12 mouse cellular contexts compared by ENCODE assay signal in the genomic region with DNA sequence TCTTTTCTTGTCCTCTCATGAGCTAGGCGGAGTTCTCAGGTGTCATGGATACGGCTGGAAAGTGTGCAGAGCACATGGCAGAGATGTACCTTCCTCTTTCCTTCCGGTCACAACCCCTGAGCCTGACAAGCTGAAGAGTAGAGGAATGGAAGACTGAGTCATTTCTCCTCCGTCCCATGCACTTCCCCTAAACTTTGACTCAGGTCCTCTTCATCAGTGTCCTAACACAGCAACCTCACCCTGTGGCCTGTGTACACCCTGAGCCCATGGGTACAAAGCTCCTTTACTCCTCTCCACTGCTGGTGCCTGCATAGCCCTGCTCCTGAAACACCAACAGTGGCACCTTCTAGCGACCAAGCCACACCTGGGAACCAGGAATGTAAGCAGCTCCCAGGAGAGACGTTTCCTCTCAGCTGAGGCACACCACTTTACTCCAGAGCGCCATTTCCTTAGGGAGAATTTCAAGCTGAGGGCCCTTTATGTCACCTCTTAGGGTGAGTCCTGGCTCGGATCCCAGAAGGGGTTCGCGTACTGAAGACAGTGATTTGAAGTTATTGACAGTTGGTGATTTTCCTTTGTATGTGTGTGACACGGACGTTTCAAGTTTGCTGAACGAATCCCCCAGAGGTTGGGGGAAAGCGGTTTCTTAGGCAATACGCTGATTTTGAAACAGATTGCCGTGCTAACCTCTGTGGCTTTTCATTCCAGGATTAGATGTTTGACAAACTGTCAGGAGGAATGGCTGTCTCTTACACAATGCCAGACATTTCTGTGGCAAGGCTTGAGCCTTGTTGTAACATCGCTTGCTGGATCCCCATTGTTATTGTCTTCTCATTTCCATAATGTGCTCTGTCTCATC.
DNase-seq lines count a peak whose midpoint lies in the region; ATAC-seq and TF ChIP-seq lines count a peak whose summit lies in the region.
"Had no signal": no experiment of that assay in that cellular context is flagged by ENCODE, and none has a peak within 500 bp of the region (broad histone marks: within the 10 kb centered on the region; RNA-seq: fewer than 3 reads in every experiment).

No protein-coding gene starts in this region.

- no peak for DNase-seq in liver, embryonic 13.5 days
- DNase-seq in limb, embryonic 10.5 days (ENCODE audit: low spot score): no peak
- DNase-seq in gastrocnemius, adult 8-10 months (ENCODE audit: low spot score in 2 of 2): no peak
- DNase-seq in heart, postnatal 36 days: no peak
- DNase-seq: cerebellum, adult 18-20 months; gastrocnemius, postnatal 14 days had no signal

- H3K9me3 ChIP-seq in liver, embryonic 13.5 days (replicated peaks): no peaks in the 10 kb centered on the region
- H3K9me3 ChIP-seq in liver, embryonic 12.5 days (replicated peaks): no peaks in the 10 kb centered on the region
- no peaks in the 10 kb centered on the region for H3K9me3 ChIP-seq in limb, embryonic 10.5 days (replicated peaks)
- H3K9me3 ChIP-seq: embryonic facial prominence, embryonic 15.5 days; G1E had no signal

- H3K27me3 ChIP-seq in liver, embryonic 13.5 days: no peaks in the 10 kb centered on the region
- H3K27me3 ChIP-seq in liver, embryonic 12.5 days (replicated peaks): no peaks in the 10 kb centered on the region
- H3K27me3 ChIP-seq in limb, embryonic 10.5 days (ENCODE audit: low read depth, poor library complexity, severe bottlenecking): no peaks in the 10 kb centered on the region
- H3K27me3 ChIP-seq: embryonic facial prominence, embryonic 15.5 days had no signal

- no peak overlapping the region for H3K9ac ChIP-seq in liver, embryonic 13.5 days
- H3K9ac ChIP-seq in liver, embryonic 12.5 days: no peak overlapping the region
- H3K9ac ChIP-seq: embryonic facial prominence, embryonic 15.5 days had no signal

- TF ChIP-seq POLR2A in bone marrow, adult 2 months (IDR thresholded peaks at IDR 0.05; ENCODE audit: borderline replicate concordance, control insufficient read depth, low read depth, low read length): no peak

- no peak for TF ChIP-seq CTCF in bone marrow, adult 2 months (IDR thresholded peaks at IDR 0.05; ENCODE audit: control insufficient read depth, insufficient read depth, low read length)

- H3K4me3 ChIP-seq in liver, embryonic 13.5 days (replicated peaks): no peak overlapping the region
- H3K4me3 ChIP-seq in liver, embryonic 12.5 days: no peak overlapping the region
- H3K4me3 ChIP-seq in bone marrow, adult 2 months (replicated peaks; ENCODE audit: control insufficient read depth, low read depth, low read length): no peak overlapping the region
- H3K4me3 ChIP-seq in limb, embryonic 10.5 days: no peak overlapping the region
- H3K4me3 ChIP-seq: embryonic facial prominence, embryonic 15.5 days had no signal

- no peak overlapping the region for H3K27ac ChIP-seq in liver, embryonic 13.5 days
- no peak overlapping the region for H3K27ac ChIP-seq in liver, embryonic 12.5 days
- H3K27ac ChIP-seq in bone marrow, adult 2 months (ENCODE audit: control insufficient read depth, insufficient read depth, low read depth, low read length, poor library complexity): peak overlapping the region; percentile 87
- H3K27ac ChIP-seq in limb, embryonic 10.5 days: 0 out of 2 replicates have a peak overlapping the region, but pooled peaks have one; percentile 15
- H3K27ac ChIP-seq: embryonic facial prominence, embryonic 15.5 days had no signal

- intact Hi-C loops in heart, postnatal 36 days (cut with DNase I): no loop called here

- ATAC-seq in liver, embryonic 13.5 days (ENCODE audit: low read depth): peak; percentile 24; the same call in 1 of the 2 replicates
- ATAC-seq in liver, embryonic 12.5 days: no peak
- 0 out of 2 replicates have a peak, but pooled peaks have one; percentile 44 for ATAC-seq in monocyte, adult 5-6 weeks (replicated peaks; ENCODE audit: insufficient number of reproducible peaks, low FRiP score, low TSS enrichment, poor library complexity, severe bottlenecking)
- ATAC-seq: intestine, embryonic 16.5 days had no signal

- no peak overlapping the region for H3K4me2 ChIP-seq in liver, embryonic 13.5 days
- no peak overlapping the region for H3K4me2 ChIP-seq in liver, embryonic 12.5 days
- H3K4me2 ChIP-seq: embryonic facial prominence, embryonic 15.5 days had no signal

- no peaks in the 10 kb centered on the region for H3K36me3 ChIP-seq in liver, embryonic 13.5 days
- H3K36me3 ChIP-seq in liver, embryonic 12.5 days: no peaks in the 10 kb centered on the region
- no peaks in the 10 kb centered on the region for H3K36me3 ChIP-seq in limb, embryonic 10.5 days
- H3K36me3 ChIP-seq: embryonic facial prominence, embryonic 15.5 days had no signal

- WGBS in liver, embryonic 13.5 days (ENCODE audit: insufficient replicate concordance): 58% methylated on average over 17 of the region's 17 CpGs
- WGBS in liver, embryonic 12.5 days (ENCODE audit: insufficient replicate concordance): 64% methylated on average over 17 of the region's 17 CpGs
- 46% methylated on average over 17 of the region's 17 CpGs for WGBS in bone marrow, adult 2 months
- 86% methylated on average over 17 of the region's 17 CpGs for WGBS in limb, embryonic 10.5 days

- no peaks in the 10 kb centered on the region; the same call in 1 of the 2 replicates for H3K4me1 ChIP-seq in liver, embryonic 13.5 days (replicated peaks)
- H3K4me1 ChIP-seq in liver, embryonic 12.5 days: no peaks in the 10 kb centered on the region
- peaks cover 3% of the 10 kb centered on the region; the same call in 1 of the 2 replicates for H3K4me1 ChIP-seq in bone marrow, adult 2 months (ENCODE audit: control insufficient read depth, insufficient read depth, low read length)
- peaks cover 12% of the 10 kb centered on the region; the same call in 1 of the 2 replicates for H3K4me1 ChIP-seq in limb, embryonic 10.5 days

Comparison
In these comparisons a context has a peak if more than half of its experiments do, and no peak if none do; other contexts are left out.
1. H3K27ac ChIP-seq: peak in bone marrow, adult 2 months (single experiment) and limb, embryonic 10.5 days (single experiment); none in liver, embryonic 13.5 days (single experiment) and liver, embryonic 12.5 days (single experiment).